Mouse (Mus musculus) testis, postnatal 10 days (tissue): ENCODE data around the gene Ntrk3.

Experiments used
- DNase-seq: peaks from one replicate; pipeline ENCODE4 v3.0.0; 2021; ENCODE audit warnings: low spot score

Ntrk3 gene

DNA sequence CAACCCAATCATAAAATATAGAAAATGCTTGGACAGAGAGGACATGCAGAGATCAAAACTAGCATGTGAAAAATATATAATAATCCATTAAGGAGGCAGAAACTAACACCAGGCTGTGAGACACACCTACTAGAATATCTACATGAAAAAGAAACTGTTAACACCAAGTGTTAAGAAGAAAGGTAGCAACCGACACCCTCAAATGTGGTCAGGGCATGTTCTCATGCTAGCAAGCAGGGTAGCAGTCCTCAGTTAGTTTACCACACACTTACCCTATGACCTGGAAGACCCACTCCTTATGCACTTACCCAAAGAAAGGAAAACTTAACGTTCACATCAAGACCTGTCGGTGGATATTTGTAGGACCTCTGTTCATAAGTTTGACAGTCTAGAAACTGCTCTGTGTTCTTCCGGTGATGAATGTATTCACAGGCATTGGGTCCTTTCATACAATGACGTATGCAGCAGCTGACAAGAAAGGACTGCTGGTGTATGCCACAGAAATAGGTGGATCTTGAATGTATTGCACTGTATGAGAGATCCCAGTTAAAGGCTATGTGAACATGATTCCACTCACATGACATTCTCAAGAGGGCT, at the start of gene Ntrk3:
Ntrk3 (minus strand) TSS at position 399 of the 597 bp plus-strand sequence.
- DNase-seq = no peak

DNA sequence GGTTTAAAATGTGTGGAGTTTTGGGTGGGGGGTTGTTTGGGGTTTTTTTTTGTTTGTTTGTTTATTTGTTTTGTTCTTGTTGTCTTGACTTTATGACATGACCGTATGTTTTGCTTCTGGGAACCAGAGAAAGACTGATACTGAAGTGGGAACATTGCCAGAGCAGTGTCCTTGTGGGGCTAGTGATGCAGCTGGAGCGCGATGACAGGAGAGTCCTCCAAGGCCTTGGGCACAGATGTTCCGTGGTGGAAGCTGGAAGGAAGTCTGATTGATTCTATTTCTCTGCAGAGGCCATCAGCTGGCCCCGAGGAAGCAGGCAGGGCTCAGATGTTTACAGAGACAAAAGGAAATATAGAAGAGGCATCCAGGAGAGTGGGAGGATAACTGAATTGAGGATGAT, 48.1 kb upstream of the Ntrk3 start:
- no peak for DNase-seq

DNA sequence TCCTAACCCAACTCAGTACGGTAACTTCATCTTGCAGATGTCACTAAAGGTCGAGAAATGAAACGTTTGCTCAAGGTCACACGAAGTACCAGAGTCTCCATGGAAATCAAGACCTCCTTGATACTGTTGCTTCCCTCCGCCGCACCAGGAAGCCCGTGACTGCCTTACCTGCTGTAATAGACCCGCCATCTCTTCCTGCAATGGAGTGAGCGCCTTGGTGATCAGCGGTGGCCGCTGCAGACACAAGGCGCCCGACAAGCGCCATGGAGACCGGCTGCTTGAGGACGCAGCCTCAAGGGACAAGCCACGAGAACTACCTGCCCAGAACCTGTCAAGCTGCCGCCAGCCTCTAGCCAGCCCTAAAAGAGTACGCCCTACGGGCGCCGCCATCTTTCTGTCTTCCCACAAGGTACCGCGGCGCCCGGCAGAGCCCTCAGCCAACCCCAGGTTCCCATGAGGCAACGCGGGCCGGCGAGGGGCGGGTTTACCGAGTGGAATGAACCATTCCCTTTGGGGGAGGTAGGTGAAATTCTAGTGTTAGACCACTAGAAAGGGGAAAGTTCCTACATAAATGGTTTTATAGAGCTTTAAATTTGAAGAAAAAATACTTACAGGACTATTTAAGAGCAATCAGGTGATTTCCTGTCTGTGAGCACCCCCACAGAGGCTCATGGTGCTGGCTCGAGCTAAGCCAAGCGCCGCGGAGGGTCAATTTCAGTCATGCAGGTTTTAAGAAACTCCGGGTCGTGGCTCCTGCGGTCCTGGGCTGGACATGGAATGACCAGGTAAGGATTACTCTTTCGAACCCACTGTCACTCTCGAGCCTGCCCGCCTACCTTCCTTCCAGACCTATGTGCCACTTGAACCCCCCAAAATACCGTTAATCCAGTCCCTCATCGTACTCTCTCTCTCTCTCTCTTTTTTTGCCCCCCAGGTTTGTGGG, 45.1 kb upstream of the Ntrk3 start, which contains the start of the genes Mrps11 and Mrpl46:
Mrps11 (plus strand) TSS at position 481 of the 943 bp plus-strand sequence.
Mrpl46 (minus strand) TSS at position 893 of the 943 bp plus-strand sequence.
- DNase-seq = peak; percentile 92

DNA sequence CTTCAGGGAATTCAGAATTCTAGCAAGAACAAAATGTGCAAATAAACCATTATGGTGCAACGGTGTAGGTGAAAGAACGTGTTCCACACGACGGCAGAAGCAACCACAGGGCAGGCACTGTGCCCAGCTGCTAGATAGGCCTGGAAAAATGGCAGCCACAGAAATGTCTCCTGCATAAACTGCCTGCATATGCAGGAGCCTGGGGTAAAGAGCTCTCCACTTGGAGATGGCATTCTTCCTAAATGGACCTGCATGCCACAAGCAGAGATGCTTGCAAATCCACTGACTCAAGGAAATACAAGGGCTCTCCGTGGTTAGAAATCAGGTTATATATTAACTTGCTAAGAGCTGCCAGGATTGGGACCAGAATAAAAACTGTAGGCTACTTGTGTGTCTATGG, 40.9 kb upstream of the Ntrk3 start:
- no peak for DNase-seq

DNA sequence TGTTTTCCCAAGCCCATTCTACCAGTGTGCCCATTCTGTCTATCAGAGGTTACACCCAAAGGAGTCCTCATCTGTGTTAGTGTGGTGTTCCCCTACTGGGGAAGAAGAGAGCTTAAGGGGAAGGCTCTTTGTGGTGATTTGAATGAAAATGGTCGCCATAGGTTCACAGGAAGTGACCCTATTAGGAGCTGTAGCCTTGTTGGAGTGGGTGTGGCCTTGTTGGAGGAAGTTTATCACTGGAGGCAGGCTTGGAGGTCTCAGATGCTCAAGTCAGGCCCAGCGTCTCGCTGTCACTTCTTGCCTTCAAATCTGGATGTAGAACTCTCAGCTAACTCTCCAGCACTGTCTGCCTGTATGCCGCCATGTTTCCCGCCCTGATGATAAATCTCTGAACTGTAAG, 33.1 kb upstream of the Ntrk3 start:
- DNase-seq = no peak

DNA sequence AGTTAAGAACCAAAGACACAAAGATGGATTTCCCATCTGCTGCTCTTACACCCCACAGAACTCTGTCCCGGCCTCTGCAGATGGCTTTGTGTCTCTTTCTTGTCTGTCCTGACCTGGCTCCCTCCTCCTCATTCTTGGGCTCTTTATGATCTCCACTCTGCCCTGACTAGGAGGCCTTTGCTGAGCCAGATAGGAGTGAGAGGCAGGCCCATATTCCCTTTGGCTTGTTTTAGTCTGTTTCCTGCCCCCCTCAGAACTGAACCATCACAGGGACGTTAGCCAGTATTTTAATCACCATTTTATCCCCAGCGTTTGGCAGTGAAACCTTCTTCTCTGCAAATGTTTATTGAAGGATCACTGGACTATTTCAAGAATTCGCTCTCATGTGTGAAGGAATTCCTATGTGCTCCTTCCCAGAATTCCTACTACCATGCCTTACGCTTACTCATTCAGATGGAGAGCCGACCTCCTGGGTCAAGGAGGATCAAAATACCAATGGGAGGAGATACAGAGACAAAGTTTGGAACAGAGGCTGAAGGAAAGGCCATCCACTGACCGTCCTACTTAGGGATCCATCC, 31.4 kb upstream of the Ntrk3 start:
- no peak for DNase-seq

DNA sequence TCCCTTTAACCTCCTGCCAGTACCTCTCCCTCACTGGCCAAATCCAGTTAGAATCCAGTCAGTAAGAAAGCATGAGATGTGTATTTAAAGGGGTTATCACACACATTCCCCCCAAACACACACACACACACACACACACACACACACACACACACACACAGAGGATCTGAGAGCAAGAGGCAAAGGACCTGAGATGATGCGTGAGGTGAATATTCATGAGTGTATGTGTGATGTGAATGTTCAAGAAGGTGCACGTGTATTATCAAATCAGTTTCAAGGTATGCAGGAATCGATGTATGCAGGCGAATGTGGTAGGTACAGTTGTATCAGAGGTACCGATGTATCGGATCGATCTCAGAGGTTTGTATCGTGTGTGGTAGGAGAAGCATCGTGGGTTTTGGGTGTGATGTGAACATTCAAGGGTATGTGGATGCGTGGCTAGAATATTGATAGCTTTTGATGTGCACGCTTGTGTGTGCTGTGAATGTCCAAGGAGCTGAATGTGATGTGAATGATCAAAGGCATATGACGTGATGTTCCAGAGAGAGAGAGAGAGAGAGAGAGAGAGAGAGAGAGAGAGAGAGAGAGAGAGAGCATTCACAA, 30.2 kb upstream of the Ntrk3 start:
- DNase-seq = no peak

DNA sequence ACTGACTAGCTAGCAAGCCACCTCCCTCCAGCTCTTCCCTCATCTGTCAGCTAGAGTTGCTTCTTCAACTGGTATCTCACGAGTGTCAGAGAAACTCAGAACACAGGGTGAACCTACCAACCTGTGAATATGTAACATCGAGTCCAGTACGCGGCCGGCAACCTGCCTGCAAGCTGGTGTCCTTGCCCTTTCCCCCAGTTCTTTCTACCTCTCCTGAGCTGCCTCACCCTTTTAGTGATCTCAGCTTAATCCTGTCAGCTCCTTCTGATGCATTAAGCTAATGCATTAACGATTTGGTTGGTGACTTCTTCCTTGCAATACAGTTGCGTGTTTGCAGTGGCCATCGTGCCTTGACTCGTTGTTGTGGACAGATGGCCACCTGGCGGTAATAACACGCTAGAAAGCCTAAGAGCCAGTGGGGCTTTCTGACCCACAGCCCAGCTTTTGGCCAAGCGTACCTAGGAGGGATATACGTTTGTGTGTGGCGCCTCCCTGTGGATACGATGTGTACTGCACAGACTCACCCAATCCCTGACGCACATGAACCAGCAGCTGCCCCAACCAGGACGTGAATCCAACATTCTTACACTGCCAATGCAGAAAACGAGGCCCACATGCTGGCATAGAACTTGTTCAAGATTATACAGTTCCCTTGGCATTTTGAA, 28.3 kb upstream of the Ntrk3 start:
- DNase-seq = peak; percentile 89

DNA sequence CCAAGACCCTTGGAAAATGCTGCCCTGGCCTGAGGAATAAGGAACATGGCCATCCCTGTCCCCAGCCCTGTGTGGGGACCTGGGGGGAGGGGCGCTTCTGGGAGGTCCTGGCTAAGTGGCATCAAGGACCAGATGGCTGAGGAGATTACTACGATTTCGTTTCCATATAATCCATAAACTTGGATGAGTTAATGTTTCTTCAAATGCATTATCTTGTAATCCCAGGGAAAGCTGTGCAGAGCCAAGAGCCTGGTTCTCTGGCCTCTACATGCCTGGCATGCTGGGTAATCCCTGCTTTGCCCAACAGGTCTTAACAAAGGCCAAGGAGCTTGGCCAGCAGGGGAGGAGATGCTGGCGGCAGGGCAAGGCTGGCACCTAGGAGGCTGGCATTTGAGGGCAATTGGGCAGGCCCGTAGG, 27.4 kb upstream of the Ntrk3 start:
- no peak for DNase-seq

DNA sequence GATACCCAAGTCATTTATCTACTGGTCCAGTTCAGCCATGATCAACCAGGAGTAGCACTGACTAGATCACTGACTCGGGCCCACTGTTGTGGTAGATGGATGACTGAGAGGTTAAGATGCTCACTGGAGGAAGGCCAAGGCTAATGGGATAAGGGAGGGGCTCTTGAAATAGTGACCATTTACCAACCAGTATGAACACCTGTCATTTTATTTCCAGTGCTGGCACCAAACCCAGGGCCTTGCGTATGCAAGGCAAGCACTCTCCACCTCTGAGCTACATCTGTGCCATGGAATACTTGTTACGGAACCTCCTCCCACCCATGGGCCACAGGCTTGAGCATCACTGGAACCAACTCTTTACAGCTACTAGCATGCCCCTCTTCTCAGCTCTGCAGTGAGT, 26.0 kb upstream of the Ntrk3 start:
- DNase-seq = no peak

DNA sequence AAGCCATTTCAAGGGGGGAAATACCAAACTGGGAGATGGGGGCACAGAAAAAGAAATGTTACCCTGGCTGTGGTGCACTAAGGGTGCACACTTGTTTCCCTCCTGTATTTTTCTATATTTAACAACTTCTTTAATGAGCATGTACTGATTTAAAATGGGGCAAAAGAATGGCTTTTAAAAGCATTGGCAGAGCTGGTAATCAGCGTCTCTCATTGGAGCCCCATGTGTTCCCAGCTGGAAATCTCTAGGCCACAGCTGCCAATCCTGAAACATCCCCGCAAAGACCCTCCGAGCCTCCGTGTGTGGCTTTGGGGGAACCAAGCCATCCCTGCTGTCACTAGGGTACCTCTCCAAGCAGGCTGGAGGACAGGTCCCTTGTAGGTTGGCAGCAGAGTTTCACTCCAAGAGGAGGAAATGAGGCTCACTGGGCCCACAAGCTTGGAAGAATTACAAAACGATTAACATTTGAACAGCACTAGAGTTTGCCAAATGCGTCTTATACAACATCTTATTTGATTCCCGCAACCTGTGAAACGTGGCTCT, 16.7 kb upstream of the Ntrk3 start:
- no peak for DNase-seq

DNA sequence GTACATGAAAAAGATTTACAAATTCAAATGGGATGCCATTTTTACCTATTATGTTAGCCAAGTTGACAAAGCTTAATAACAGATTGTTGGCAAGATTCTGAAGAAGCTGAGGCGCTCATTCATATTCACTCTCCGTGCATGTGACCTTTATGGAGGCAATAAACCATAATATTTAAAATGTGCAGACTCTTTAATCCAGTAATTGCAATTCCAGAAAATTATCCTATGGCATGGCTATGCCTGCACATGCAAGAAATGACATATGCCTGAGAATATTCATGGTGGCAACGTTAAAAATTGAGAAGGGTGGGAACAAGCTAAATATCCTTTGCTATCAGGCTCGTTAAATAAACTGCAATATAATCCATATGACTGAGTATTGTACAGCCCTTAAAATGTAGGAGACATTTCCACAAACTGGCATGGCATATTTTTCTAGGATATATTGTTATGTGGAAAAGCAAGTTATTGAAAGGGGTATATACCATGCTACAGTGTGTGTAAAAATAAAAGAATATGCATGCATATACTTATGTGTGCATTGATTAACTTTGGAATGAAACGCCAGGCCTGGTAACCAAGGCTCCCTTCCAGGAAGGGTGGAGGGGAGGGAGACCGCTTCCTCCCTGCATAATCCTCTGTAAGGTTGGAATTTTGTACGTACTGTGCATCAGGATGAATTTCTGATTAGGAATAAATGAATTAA, 16.1 kb upstream of the Ntrk3 start:
- DNase-seq = no peak

DNA sequence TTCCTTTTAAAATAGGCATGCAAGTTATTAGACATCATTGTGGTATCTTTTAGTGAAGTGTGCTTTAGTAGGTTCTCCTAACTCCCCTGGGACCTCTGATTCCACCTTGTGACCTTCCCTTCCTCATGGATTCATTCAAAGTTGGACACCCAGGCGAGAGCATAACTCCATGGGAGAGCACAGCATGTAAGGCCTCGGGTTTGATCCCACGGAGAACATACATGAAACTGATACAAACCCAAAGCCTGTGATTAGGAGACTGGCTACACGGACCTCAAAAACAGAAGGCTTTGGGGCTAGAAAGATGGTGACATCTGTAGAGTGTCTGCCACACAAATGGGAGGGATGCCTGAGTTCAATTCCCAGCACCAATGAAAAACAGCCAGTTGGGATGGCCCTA, 15.1 kb upstream of the Ntrk3 start:
- no peak for DNase-seq

DNA sequence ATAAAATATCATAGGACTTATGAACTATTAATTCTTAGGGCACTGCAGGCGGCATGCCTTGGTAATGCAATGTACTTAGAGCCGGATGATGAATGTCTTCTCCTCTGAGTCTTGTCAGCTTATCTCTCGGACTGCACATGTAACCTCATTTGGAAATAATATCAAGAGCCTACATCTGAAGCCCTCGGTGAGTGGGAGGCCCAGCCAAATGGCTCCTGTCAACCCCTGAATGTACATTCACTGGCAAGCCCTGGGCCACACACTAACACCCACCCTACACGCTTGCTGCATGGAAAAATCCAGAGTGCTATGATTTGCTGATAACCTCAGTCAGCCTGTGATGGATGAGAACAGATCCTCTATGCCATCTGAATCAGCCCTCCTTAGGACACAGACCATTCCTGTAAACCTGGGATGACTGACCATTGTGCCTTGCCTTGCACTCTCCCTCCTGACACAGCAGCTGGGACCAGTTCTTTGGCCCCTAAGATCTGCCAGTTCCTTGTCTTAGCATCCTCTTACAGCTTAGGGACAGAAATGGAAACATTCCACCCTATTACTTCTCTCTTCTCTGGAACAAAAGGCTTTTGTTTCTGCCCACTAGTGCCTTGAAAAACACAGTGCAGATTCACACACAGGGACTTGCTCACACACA, 6.0 kb upstream of the Ntrk3 start:
- no peak for DNase-seq

DNA sequence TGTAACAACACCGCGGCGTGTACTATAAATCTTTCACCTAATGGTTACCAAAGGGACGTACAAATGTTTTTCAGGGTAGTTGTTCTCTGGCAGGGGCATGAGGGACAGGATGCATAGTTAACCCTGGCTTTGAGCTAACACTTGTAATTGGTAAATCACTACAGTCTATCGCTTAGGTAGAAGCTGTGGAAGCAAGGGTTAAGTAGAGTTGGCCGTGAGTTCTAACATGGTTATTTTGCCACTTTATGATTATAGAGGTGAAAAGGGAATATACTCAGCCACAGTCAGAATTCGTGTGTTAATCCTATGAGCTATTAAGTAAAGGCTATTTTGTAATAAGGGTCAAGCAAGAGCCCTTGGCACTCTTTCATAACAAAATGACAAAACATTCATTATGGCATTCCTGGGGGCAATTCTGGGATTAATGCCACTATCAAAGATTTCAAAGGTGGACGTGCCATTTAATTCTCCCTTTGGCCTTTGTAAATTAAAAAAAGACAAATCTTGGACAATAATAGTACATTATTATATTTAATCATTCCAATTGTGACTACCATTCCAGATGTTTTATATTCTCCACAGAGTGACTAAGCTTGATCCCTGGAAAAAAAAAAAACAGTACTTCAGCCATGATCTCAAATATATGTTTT, 1.7 kb upstream of the Ntrk3 start:
- DNase-seq = no peak

DNA sequence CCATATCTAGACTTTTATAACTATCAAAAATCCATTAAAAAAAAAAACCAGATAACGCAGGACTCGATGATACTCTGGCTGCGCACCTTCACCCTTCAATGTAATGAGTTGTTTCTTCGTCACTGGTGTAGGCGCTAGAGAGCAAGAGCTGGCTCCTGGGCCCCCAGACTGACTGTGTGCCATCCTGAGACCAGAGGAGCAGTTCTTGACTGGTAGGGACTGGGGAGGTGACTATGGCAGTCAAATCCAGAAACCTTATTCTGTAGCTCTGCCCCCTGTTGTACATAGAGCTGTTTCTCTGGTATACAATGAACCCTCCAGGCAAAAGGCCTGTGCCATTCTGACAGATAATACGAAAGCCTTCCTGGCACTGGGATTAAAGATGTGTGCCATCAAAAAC, 616 bp downstream of the Ntrk3 start:
- DNase-seq = no peak

DNA sequence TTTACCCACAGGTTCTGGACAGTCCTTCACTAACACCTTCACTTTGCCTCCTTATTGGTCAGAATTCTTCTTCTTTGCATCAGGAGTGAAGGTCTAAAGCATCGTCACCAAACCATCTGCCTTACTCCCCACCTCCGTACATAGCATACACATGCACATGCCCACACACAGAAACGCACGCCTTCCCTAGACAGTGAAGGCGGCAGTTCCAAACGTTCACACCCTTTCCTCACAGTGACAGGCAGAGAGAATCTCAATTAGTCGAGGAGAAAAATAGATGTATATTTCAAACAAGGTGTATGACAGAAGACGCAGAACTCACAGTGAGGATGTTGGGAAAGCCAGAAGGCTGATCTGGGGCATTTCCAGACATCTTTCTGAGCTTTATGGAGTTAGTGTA, 6.4 kb downstream of the Ntrk3 start:
- no peak for DNase-seq

DNA sequence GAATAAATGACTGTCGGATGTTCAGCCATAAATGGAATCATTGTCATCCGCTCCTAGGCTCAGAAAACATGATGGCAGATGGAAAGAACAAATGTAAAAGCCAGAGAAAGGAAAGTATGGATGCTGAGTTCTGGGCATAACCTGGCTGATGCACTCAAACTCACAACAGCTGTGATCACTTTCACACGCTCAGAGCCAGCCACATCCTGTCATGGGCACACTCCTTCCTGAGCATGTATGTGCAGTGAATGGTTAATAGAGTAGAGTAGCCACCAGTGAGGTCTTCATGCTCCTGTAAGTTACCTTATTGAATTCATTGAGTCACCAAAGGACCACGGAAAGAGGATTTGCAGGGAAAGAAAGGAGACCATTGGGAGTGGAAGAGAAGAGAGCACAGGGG, 13.2 kb downstream of the Ntrk3 start:
- no peak for DNase-seq

DNA sequence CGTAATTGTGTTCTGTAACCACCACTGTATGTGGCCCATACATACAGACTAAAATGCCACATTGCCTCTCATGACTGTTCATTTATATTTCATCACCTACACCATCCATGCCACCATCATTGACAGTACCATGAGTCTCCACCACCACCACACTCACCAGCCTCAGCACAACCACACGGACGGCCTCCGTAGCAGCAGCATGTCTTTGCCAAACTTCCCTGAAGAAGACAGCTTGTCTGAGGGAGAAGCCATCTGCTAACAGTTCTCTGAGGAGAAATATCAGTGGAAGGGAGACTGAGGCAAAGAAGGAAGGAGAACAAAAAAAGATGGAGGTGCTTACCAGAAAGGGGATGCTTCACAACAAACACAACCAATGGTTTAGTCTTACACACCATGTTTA, 15.8 kb downstream of the Ntrk3 start:
- no peak for DNase-seq
